Mouse (Mus musculus) liver, embryonic 12.5 days (tissue): ENCODE results near the gene Acot11. TPM values are rescaled to one million over a fixed set of nuclear protein-coding genes. Genes with fewer than 3 reads are reported as not detected.
"Not testable (repeated sequence)": the region's sequence is repeated elsewhere in the genome, so short reads cannot be mapped to it uniquely, and the experiment has no call there.

Experiments
- ATAC-seq: fragments of 200-750 bp; cut with Nextera tagmentation; 2 replicates; pipeline ENCODE4 v1.8.0; 2017; ENCODE audit warnings: moderate number of reproducible peaks, mild to moderate bottlenecking, moderate library complexity
- H3K27ac ChIP-seq: fragments of 300-500 bp; sonication (generic); 2 replicates; pipeline ENCODE4 v1.5.1; 2016; ENCODE audit warnings: mild to moderate bottlenecking
- H3K27me3 ChIP-seq: fragments of 300-500 bp; sonication (generic); replicated peaks from 2 replicates; pipeline ENCODE4 v1.6.1; 2016; ENCODE audit warnings: mild to moderate bottlenecking, moderate library complexity
- H3K36me3 ChIP-seq: fragments of 300-500 bp; sonication (generic); 2 replicates; pipeline ENCODE4 v1.6.1; 2016; ENCODE audit warnings: mild to moderate bottlenecking, moderate library complexity
- H3K4me1 ChIP-seq: fragments of 300-500 bp; sonication (generic); 2 replicates; pipeline ENCODE4 v1.6.1; 2016
- H3K4me2 ChIP-seq: fragments of 300-500 bp; sonication (generic); 2 replicates; pipeline ENCODE4 v1.6.1; 2016; ENCODE audit warnings: mild to moderate bottlenecking, moderate library complexity
- H3K4me3 ChIP-seq: fragments of 300-500 bp; sonication (generic); 2 replicates; pipeline ENCODE4 v1.5.1; 2016; ENCODE audit warnings: mild to moderate bottlenecking, moderate library complexity
- H3K9ac ChIP-seq: fragments of 300-500 bp; sonication (generic); 2 replicates; pipeline ENCODE4 v1.6.1; 2016; ENCODE audit warnings: mild to moderate bottlenecking, moderate library complexity
- H3K9me3 ChIP-seq: fragments of 300-500 bp; sonication (generic); replicated peaks from 2 replicates; pipeline ENCODE4 v1.6.1; 2016; ENCODE audit warnings: mild to moderate bottlenecking, moderate library complexity
- WGBS: fragments of 180-500 bp; shearing (Covaris S2); methylation state at CpG from one replicate; pipeline ENCODE4 v1.1.7; 2016; ENCODE audit not compliant: insufficient replicate concordance; 5-methylcytosine and 5-hydroxymethylcytosine counted together
- polyA plus RNA-seq: library from polyadenylated mRNA; unstranded; fragments of >200 nt; fragmentation: Nextera tagmentation; extraction: Ambion mirVana; gene quantifications from 2 replicates; pipeline ENCODE4 v1.2.1, GENCODE M21; 2016

The Acot11 gene
- polyA plus RNA-seq, 1 experiment from 2014 or later = 7.5 TPM

GRCm38 (mm10) chr4:106804201-106804909 is 443 bp downstream of the Acot11 start:
- peaks cover 68% of the 10 kb centered on the region for H3K4me1 ChIP-seq

GRCm38 (mm10) chr4:106803781-106804180 is 1.0 kb downstream of the Acot11 start:
- H3K4me3 ChIP-seq = peak overlapping the region; percentile 72
- peak overlapping the region; percentile 91 for H3K27ac ChIP-seq
- peak overlapping the region; percentile 69 for H3K9ac ChIP-seq
- 41% methylated on average over 4 of the region's 4 CpGs for WGBS
- peaks cover 74% of the 10 kb centered on the region for H3K4me1 ChIP-seq
- no peaks in the 10 kb centered on the region for H3K27me3 ChIP-seq
- H3K4me2 ChIP-seq = peak overlapping the region; percentile 84
- peaks cover 14% of the 10 kb centered on the region; the same call in 1 of the 2 replicates for H3K36me3 ChIP-seq
- H3K9me3 ChIP-seq = no peaks in the 10 kb centered on the region; the same call in 1 of the 2 replicates
- ATAC-seq = peak; percentile 60

More at GRCm38 (mm10) chr4:106804201-106804909, 443 bp downstream of the Acot11 start:
- Histone ChIP-seq H3K4me3 (peak overlapping the region; percentile 72), H3K27ac (peak overlapping the region; percentile 91), H3K36me3 (peaks cover 14% of the 10 kb centered on the region; the same call in 1 of the 2 replicates), H3K9me3 (no peaks in the 10 kb centered on the region; the same call in 1 of the 2 replicates), H3K27me3 (no peaks in the 10 kb centered on the region), H3K9ac (peak overlapping the region; percentile 80), H3K4me2 (peak overlapping the region; percentile 84)
- WGBS = 11% methylated on average over 16 of the region's 16 CpGs
- peak; percentile 92 for ATAC-seq

GRCm38 (mm10) chr4:106799772-106800336 is 4.9 kb downstream of the Acot11 start:
- Histone ChIP-seq H3K36me3 (peaks cover 14% of the 10 kb centered on the region; the same call in 1 of the 2 replicates), H3K4me3 (peak overlapping the region; percentile 33), H3K27me3 (peaks cover 7% of the 10 kb centered on the region; the same call in 1 of the 2 replicates), H3K4me2 (peak overlapping the region; percentile 70), H3K9ac (peak overlapping the region; percentile 52), H3K4me1 (peaks cover 57% of the 10 kb centered on the region), H3K27ac (peak overlapping the region; percentile 64), H3K9me3 (no peaks in the 10 kb centered on the region; the same call in 1 of the 2 replicates)
- 16% methylated on average over 15 of the region's 15 CpGs for WGBS
- peak; percentile 67 for ATAC-seq

- peaks cover 59% of the 10 kb centered on the region for H3K4me1 ChIP-seq
- 67% methylated on average over 10 of the region's 10 CpGs for WGBS
Measured at GRCm38 (mm10) chr4:106798908-106799546, 5.8 kb downstream of the Acot11 start.

GRCm38 (mm10) chr4:106795289-106795688 is 9.5 kb downstream of the Acot11 start:
- Histone ChIP-seq H3K27ac (no peak overlapping the region), H3K9ac (no peak overlapping the region), H3K4me1 (peaks cover 70% of the 10 kb centered on the region), H3K9me3 (no peaks in the 10 kb centered on the region), H3K4me2 (0 out of 2 replicates have a peak overlapping the region, but pooled peaks have one; percentile 37), H3K36me3 (no peaks in the 10 kb centered on the region), H3K4me3 (no peak overlapping the region), H3K27me3 (peaks cover 7% of the 10 kb centered on the region; the same call in 1 of the 2 replicates)
- 83% methylated on average over 2 of the region's 2 CpGs for WGBS
- ATAC-seq = no peak

More at GRCm38 (mm10) chr4:106798908-106799546, 5.8 kb downstream of the Acot11 start:
- peak overlapping the region; percentile 33; the same call in 1 of the 2 replicates for H3K4me3 ChIP-seq
- H3K9me3 ChIP-seq = no peaks in the 10 kb centered on the region; the same call in 1 of the 2 replicates
- H3K9ac ChIP-seq = peak overlapping the region; percentile 52
- H3K27ac ChIP-seq = 0 out of 2 replicates have a peak overlapping the region, but pooled peaks have one; percentile 39
- ATAC-seq = no peak
- H3K36me3 ChIP-seq = peaks cover 14% of the 10 kb centered on the region; the same call in 1 of the 2 replicates
- H3K4me2 ChIP-seq = peak overlapping the region; percentile 70
- H3K27me3 ChIP-seq = peaks cover 7% of the 10 kb centered on the region; the same call in 1 of the 2 replicates

GRCm38 (mm10) chr4:106794247-106794646 is 10.6 kb downstream of the Acot11 start:
- WGBS = 23% methylated on average over 7 of the region's 7 CpGs
- Histone ChIP-seq H3K27me3 (peaks cover 7% of the 10 kb centered on the region; the same call in 1 of the 2 replicates), H3K27ac (peak overlapping the region; percentile 55), H3K4me2 (peak overlapping the region; percentile 37), H3K9me3 (no peaks in the 10 kb centered on the region), H3K36me3 (no peaks in the 10 kb centered on the region), H3K4me1 (peaks cover 70% of the 10 kb centered on the region), H3K9ac (peak overlapping the region; percentile 41; the same call in 1 of the 2 replicates), H3K4me3 (no peak overlapping the region)
- ATAC-seq = peak; percentile 44

GRCm38 (mm10) chr4:106793826-106794225 is 11.0 kb downstream of the Acot11 start:
- H3K27me3 ChIP-seq, H3K4me2 ChIP-seq, H3K9me3 ChIP-seq, H3K9ac ChIP-seq, H3K36me3 ChIP-seq, ATAC-seq, H3K4me3 ChIP-seq: not testable (repeated sequence)
- Histone ChIP-seq H3K27ac (peak overlapping the region; percentile 55; the same call in 1 of the 2 replicates), H3K4me1 (peaks cover 70% of the 10 kb centered on the region)
- 92% methylated on average over 9 of the region's 9 CpGs for WGBS

- Histone ChIP-seq H3K4me3 (0 out of 2 replicates have a peak overlapping the region, but pooled peaks have one; percentile 2), H3K4me2 (peak overlapping the region; percentile 57), H3K9ac (peak overlapping the region; percentile 19), H3K9me3 (no peaks in the 10 kb centered on the region), H3K36me3 (no peaks in the 10 kb centered on the region), H3K27me3 (no peaks in the 10 kb centered on the region; the same call in 1 of the 2 replicates), H3K27ac (peak overlapping the region; percentile 82), H3K4me1 (peaks cover 80% of the 10 kb centered on the region)
- peak; percentile 96 for ATAC-seq
Measured at GRCm38 (mm10) chr4:106792276-106792675, 12.5 kb downstream of the Acot11 start.

GRCm38 (mm10) chr4:106790938-106791337 is 13.9 kb downstream of the Acot11 start:
- ATAC-seq = peak; percentile 33
- no peak overlapping the region for H3K9ac ChIP-seq
- H3K4me2 ChIP-seq = peak overlapping the region; percentile 57
- H3K4me3 ChIP-seq = no peak overlapping the region
- H3K9me3 ChIP-seq = no peaks in the 10 kb centered on the region
- no peaks in the 10 kb centered on the region for H3K36me3 ChIP-seq
- 59% methylated on average over 1 of the region's 1 CpGs for WGBS
- peak overlapping the region; percentile 82 for H3K27ac ChIP-seq
- H3K4me1 ChIP-seq = peaks cover 93% of the 10 kb centered on the region
- no peaks in the 10 kb centered on the region; the same call in 1 of the 2 replicates for H3K27me3 ChIP-seq

- H3K4me1 ChIP-seq = peaks cover 99% of the 10 kb centered on the region
- not testable (repeated sequence) for H3K27ac ChIP-seq, ATAC-seq, H3K27me3 ChIP-seq, H3K4me2 ChIP-seq, H3K9ac ChIP-seq, H3K4me3 ChIP-seq, H3K9me3 ChIP-seq, H3K36me3 ChIP-seq
- 74% methylated on average over 5 of the region's 5 CpGs for WGBS
Measured at GRCm38 (mm10) chr4:106790218-106790617, 14.6 kb downstream of the Acot11 start.

GRCm38 (mm10) chr4:106789705-106790104 is 15.1 kb downstream of the Acot11 start:
- Histone ChIP-seq H3K27ac (peak overlapping the region; percentile 22; the same call in 1 of the 2 replicates), H3K9ac (no peak overlapping the region), H3K36me3 (no peaks in the 10 kb centered on the region), H3K4me3 (no peak overlapping the region), H3K4me2 (no peak overlapping the region), H3K9me3 (no peaks in the 10 kb centered on the region), H3K4me1 (peaks cover 97% of the 10 kb centered on the region), H3K27me3 (no peaks in the 10 kb centered on the region; the same call in 1 of the 2 replicates)
- WGBS = 68% methylated on average over 9 of the region's 9 CpGs
- ATAC-seq = no peak
